Mouse (Mus musculus): ENCODE data around the gene Mageb3. TPM values are rescaled to one million over a fixed set of nuclear protein-coding genes. Genes with fewer than 3 reads are reported as not detected.
"Not testable (repeated sequence)": the region's sequence is repeated elsewhere in the genome, so short reads cannot be mapped to it uniquely, and the experiment has no call there.

Gene Mageb3
- 0.77 and 0.79 TPM in 2 replicates for polyA plus RNA-seq (2015; fragmentation: Nextera tagmentation; extraction: Ambion mirVana)

DNA sequence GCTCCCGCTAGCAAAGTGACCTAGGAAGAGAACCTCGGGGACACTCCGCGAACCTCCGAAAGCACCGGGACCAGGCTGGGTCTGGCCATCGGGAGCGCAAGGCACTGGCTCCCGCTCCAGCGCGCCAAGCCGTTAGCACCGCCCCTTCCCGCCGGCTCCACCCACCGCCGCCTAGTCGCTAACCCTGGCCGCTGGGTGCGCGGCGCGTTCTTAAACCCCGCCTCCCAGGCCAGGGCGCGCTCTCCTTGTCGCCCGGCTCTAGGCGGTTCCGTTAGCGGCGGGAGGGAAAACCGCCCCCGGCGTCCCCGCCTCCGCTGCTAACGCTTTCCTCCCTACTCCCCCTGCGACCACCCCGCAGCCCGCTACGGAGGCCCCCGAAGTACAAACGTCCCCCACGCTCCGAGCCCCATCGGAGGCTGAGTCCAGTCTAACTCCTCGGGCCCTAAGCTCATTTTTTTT lies at the start of gene Mageb3, which contains the start of gene Ctdspl2:
TSS of gene Mageb3 (minus strand) at position 328 of the 459 bp plus-strand sequence.
TSS of gene Ctdspl2 (plus strand) at position 237 of the 459 bp plus-strand sequence.
- Histone ChIP-seq H3K4me1 (peaks cover 25% of the 10 kb centered on the region), H3K4me2 (peak within 1 kb of the TSS; percentile 85), H3K9me3 (replicated peaks) (no peaks in the 10 kb centered on the region), H3K36me3 (ENCODE audit: poor library complexity, severe bottlenecking) (peaks cover 7% of the 10 kb centered on the region), H3K9ac (peak within 1 kb of the TSS; percentile 97), H3K27me3 (no peaks in the 10 kb centered on the region), H3K4me3 (peak within 1 kb of the TSS; percentile 97), H3K27ac (peak within 1 kb of the TSS; percentile 91)
- WGBS = under 1% methylated on average over 41 of the region's 48 CpGs
- ATAC-seq = peak; percentile 97

DNA sequence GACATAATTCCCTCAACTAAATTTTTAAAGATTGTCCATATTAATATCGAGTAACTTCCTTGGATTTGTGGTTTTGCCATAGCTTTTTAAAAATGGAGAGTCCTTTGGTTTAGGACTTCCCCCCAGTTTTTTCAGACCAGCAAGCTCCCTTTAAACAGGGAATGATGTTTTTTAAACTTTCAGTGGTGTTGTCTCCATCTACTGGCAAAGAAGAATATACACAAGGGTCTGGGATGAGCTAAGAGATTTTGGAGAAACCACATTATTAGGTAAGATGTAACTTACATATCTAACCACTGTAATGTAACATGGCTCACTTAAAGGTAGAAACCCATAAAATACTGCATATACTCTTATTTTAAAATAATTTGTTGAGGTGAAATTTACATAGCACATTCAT lies 39.8 kb upstream of the Mageb3 start:
- H3K4me1 ChIP-seq = no peaks in the 10 kb centered on the region
- H3K9me3 ChIP-seq (replicated peaks) = no peaks in the 10 kb centered on the region
- WGBS = 92% methylated on average over 1 of the region's 1 CpGs
- peaks cover 39% of the 10 kb centered on the region for H3K36me3 ChIP-seq (ENCODE audit: poor library complexity, severe bottlenecking)
- H3K4me2 ChIP-seq = no peak overlapping the region
- H3K27me3 ChIP-seq = no peaks in the 10 kb centered on the region
- H3K9ac ChIP-seq = no peak overlapping the region
- H3K27ac ChIP-seq = no peak overlapping the region
- ATAC-seq = no peak
- no peak overlapping the region for H3K4me3 ChIP-seq

DNA sequence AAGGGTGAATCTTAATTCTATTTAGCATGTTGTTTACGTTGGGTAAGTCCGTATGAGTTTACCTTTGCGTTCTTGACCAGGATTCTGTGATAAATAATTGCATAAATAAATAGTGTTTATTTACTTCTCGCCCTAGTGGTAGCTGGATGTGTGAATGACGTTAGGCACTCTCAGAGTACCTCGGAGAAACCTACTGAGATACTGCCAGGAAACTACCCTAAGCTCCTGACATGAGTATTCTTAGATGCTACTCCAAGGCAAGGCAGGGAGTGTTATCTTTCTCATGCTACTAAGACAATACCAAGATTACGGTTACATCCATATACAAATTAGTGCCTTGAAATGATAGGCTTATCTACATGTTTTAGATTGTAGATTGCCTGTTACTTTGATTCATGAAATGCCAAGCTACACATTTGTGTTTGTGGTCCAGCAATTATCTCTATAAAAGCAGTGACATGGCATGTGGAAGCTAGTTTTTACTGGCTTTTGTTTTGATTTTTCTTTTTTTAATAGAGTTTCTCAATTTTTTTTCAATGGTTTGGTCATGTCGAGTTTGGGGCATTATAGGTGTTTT lies 1.4 kb upstream of the Mageb3 start:
- H3K27me3 ChIP-seq = no peaks in the 10 kb centered on the region
- H3K4me1 ChIP-seq = peaks cover 25% of the 10 kb centered on the region
- peak overlapping the region; percentile 97 for H3K9ac ChIP-seq
- peaks cover 14% of the 10 kb centered on the region for H3K36me3 ChIP-seq (ENCODE audit: poor library complexity, severe bottlenecking)
- peak overlapping the region; percentile 97 for H3K4me3 ChIP-seq
- H3K27ac ChIP-seq = no peak overlapping the region
- H3K9me3 ChIP-seq (replicated peaks) = no peaks in the 10 kb centered on the region
- peak overlapping the region; percentile 85 for H3K4me2 ChIP-seq
- WGBS = 11% methylated on average over 8 of the region's 8 CpGs
- ATAC-seq = no peak

DNA sequence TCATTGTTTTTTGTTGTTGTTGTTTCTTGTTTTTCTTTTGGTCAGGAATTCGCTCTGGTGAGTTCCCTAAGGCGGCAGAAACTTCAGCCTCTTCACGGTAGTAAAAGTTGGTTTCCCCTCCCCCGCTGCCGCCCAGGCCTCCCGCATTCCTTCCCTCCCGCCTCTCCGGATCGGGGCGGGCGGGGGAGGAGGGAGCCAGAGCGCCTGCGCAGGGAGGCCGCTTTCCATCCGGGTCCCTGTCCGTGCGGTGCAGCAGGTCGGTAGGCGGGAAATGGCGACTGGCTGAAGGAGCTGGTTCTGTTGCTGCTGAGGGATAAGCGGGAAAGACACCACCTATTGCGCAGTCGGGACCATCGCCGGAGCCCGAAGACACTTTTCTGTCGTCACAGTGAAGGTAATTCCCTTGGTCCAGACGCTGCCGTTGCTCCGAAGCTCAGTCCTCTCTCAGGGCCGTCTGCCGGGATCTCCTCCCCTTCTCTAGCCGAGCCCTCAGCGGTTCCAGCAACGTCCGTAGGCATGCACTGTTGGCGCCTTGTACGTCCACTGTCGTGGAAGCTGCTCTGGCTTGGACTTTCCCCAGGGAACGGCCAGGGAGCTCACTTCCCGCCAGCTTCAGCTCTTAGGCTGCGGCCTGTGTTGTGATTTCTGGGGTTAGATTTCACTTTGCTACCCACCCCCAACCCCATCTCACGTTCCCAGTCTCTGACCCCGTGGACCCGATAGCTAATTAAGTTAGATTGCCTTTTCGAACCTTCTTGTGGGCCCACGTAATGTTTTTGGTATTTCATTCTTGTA lies 529 bp upstream of the Mageb3 start:
- Histone ChIP-seq H3K27ac (peak overlapping the region; percentile 91), H3K9me3 (replicated peaks) (no peaks in the 10 kb centered on the region), H3K4me1 (peaks cover 25% of the 10 kb centered on the region), H3K36me3 (ENCODE audit: poor library complexity, severe bottlenecking) (peaks cover 9% of the 10 kb centered on the region), H3K4me2 (peak overlapping the region; percentile 85), H3K4me3 (peak overlapping the region; percentile 97), H3K9ac (peak overlapping the region; percentile 97), H3K27me3 (no peaks in the 10 kb centered on the region)
- peak; percentile 95 for ATAC-seq
- under 1% methylated on average over 45 of the region's 47 CpGs for WGBS

DNA sequence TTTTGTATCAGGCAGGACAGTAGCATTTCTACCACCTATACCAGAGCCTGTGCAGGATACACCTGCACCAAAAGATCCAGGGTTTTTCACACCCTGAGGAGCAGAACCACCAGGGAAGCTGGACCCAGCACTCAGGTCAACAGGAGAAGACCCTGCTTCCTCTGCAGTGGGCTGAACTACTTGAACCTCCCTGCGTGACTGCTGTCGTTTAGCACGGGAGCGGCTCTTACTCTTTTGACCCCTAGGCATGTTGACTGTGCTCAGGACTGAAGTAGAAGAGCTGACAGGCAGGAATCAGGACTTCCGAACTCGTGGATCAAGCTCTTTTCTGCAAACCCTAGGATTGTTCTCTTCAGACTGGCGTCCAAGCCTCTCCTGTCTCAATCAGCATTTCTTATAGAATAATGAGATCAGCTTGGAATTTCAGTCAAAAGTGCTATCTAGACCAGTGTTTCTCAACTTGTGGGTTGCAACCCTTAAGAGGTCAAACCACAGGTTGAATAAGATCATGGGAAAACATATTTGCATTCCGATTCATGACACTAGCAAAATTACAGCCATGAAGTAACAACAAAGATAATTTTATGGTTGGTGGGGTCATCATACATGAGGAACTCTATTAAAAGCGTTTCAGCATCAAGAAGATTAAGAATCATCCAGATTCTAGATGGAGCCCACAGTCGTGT lies 778 bp downstream of the Mageb3 start:
- 20% methylated on average over 10 of the region's 10 CpGs for WGBS
- Histone ChIP-seq H3K36me3 (ENCODE audit: poor library complexity, severe bottlenecking) (peaks cover 4% of the 10 kb centered on the region; the same call in 1 of the 2 replicates), H3K9me3 (replicated peaks) (no peaks in the 10 kb centered on the region), H3K4me2 (peak overlapping the region; percentile 85), H3K4me3 (peak overlapping the region; percentile 97), H3K27ac (peak overlapping the region; percentile 91), H3K9ac (peak overlapping the region; percentile 97), H3K4me1 (peaks cover 25% of the 10 kb centered on the region), H3K27me3 (no peaks in the 10 kb centered on the region)
- no peak for ATAC-seq

DNA sequence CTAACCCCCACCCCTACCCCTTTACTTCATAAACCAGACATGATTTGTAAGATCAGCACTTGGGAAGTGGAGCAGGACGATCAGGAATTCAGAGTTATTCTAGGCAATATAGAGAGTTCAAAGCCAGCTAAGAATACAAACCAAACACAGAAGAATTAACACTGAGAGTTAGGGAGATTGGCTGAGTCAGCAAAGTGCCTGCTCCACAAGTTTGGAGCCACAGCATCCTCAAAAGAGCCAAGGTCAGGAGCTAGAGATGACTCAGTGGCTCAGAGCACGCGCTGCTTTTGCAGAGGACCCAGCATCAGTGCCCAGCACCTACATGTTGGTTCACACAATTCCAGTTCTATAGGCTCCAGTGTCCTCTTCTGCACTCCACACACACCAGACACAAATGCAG lies 12.5 kb downstream of the Mageb3 start:
- Histone ChIP-seq H3K27me3 (no peaks in the 10 kb centered on the region), H3K4me1 (no peaks in the 10 kb centered on the region), H3K9ac (no peak overlapping the region), H3K36me3 (ENCODE audit: poor library complexity, severe bottlenecking) (no peaks in the 10 kb centered on the region), H3K27ac (no peak overlapping the region), H3K9me3 (replicated peaks) (no peaks in the 10 kb centered on the region), H3K4me2 (no peak overlapping the region), H3K4me3 (no peak overlapping the region)
- ATAC-seq = no peak
- 76% methylated on average over 3 of the region's 3 CpGs for WGBS

DNA sequence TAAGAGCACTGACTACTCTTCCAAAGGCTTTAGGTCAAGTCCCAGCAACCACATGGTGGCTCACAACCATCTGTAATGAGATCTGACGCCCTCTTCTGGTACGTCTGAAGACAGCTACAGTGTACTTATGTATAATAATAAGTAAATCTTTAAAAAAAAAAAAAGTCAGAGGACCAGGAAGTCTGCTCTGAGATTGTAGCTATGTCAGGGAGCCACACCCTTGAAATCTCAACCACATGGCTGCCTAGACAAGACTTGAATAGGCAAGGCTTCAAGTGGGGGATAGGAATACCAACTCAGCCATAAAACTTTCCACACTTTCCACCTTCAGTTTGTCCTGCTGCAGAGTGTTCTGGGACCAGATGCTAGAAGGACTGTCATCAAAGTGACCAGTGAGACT lies 18.3 kb downstream of the Mageb3 start:
- not testable (repeated sequence) for H3K9me3 ChIP-seq (replicated peaks); H3K4me1 ChIP-seq; H3K9ac ChIP-seq; H3K27ac ChIP-seq; H3K4me2 ChIP-seq; H3K4me3 ChIP-seq; H3K27me3 ChIP-seq; ATAC-seq
- peaks cover 24% of the 10 kb centered on the region; the same call in 1 of the 2 replicates for H3K36me3 ChIP-seq (ENCODE audit: poor library complexity, severe bottlenecking)
- WGBS = 77% methylated on average over 2 of the region's 2 CpGs

DNA sequence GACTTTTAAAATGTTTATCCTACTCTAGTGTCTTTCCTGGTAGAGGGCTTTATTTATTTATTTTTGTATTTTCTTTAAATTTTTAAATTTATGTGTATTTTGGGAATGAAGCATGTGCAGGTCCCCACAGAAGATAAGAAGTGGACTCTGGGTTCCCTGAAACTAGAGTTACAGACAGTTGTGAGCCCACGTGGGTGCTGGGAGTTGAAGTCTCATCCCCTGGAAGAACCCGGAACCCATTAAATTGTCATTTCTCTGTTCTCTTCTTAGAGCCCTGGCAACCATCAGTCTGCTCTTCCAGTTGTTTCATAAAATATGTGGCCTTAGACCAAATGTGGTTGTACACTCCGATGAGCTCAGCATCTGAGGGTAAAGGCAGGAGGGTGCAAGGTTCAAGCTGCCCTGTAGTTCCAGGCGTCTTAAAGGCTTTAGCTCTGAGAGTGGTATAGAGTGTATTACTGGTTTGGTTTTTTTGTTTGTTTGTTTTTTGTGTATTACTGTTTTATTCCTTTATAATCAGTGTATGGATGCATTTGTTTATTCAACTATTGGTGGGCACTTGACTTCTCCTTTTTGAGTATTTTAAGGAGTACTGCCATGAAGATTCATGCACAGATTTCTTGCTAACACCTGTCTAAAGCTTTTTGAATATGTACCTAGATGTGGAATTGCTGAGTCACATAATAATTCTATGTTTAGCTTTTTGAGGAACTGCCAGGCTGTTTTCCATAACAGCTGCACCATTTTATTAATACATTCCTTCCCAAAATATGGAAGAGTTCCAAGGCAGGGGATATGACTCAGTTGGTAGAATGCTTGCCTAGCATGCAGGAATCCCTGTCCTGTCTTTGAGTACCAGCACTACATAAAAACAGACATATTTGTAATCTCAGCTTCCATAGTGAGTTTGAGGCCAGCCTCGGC lies 39.6 kb downstream of the Mageb3 start:
- Histone ChIP-seq H3K4me1 (no peaks in the 10 kb centered on the region), H3K27ac (no peak overlapping the region), H3K9ac (no peak overlapping the region), H3K36me3 (ENCODE audit: poor library complexity, severe bottlenecking) (peaks cover 23% of the 10 kb centered on the region), H3K4me3 (no peak overlapping the region), H3K4me2 (no peak overlapping the region), H3K27me3 (no peaks in the 10 kb centered on the region), H3K9me3 (replicated peaks) (no peaks in the 10 kb centered on the region)
- ATAC-seq = no peak
- WGBS = 94% methylated on average over 5 of the region's 5 CpGs

DNA sequence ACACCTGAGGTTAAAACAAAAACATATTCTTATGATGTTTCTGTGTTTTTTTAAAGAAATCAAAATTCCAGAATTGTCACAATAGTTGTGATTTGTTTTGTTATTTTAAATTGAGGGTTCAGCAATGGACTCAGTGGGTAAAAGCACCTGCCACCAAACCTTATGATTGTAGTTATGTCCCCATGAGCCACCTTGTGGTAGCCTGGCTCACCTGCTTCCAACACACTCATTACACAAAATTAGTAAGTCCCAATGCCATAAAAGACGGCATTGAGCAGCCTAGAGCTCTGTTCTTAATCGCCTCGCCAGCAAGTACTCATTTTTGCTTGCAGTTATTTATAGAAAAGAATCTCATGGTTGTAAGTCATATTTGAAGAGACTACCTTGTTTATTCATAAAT lies 45.9 kb downstream of the Mageb3 start:
- H3K9me3 ChIP-seq (replicated peaks) = no peaks in the 10 kb centered on the region
- no peak overlapping the region for H3K27ac ChIP-seq
- H3K4me1 ChIP-seq = no peaks in the 10 kb centered on the region
- H3K27me3 ChIP-seq = no peaks in the 10 kb centered on the region
- ATAC-seq = no peak
- WGBS = 84% methylated on average over 3 of the region's 3 CpGs
- peaks cover 49% of the 10 kb centered on the region for H3K36me3 ChIP-seq (ENCODE audit: poor library complexity, severe bottlenecking)
- H3K4me2 ChIP-seq = no peak overlapping the region
- no peak overlapping the region for H3K4me3 ChIP-seq
- H3K9ac ChIP-seq = no peak overlapping the region

Data from forebrain, embryonic 13.5 days (tissue).